Mouse (Mus musculus): ENCODE measurements at regions not wholly inside any gene's neighbourhood (a gene's known extent, or its start where the extent isn't known, plus 50 kb on each side); places are given as distances from the start of the nearest gene placed in this dataset.

DNA sequence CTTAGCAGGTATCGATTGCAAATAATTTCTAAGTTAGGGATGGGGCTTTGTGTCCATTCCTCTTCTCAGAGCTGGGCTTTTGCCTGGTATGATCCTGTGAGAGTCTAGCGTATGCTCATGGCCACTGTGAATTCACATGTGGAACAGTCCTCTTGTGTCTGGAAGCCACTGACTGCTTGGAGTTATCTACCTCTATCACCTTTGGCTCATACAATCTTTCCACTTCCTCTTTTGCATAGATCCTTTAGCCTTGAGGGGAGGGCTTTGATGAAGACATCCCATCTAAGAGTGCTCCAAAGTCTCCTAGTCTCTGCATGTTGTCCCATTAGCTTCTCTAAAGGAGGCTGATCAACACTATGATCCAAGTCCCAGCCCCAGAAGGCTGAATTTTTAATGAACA lies 135.8 kb upstream of the Max start:
- Histone ChIP-seq H3K4me1 (ENCODE audit: control insufficient read depth in 2 of 2, insufficient read depth in 2 of 2, low read length in 2 of 2, poor library complexity in 1 of 2) (no peaks in the 10 kb centered on the region), H3K9ac (ENCODE audit: insufficient read depth, low read depth, low read length, poor library complexity, severe bottlenecking) (no peak overlapping the region), H3K9me3 (ENCODE audit: control insufficient read depth, insufficient read depth, low read depth, low read length) (no peaks in the 10 kb centered on the region), H3K27ac (ENCODE audit: insufficient read depth, low read depth, low read length, poor library complexity, severe bottlenecking) (no peak overlapping the region), H3K4me3 (ENCODE audit: insufficient read depth in 1 of 2, low read depth in 1 of 2, low read length in 2 of 2, poor library complexity in 1 of 2, severe bottlenecking in 1 of 2) (no peak overlapping the region), H3K36me3 (ENCODE audit: control insufficient read depth, insufficient read depth, low read length, poor library complexity, severe bottlenecking) (no peaks in the 10 kb centered on the region)
- DNase-seq (ENCODE audit: low read depth, low spot score) = no peak
- in situ Hi-C loops (cut with MboI; ENCODE audit: low sequenced_read_pairs in 2 of 2, unreplicated experiment in 2 of 2) = no loop called here
- TF ChIP-seq HCFC1 (IDR thresholded peaks at IDR 0.05; ENCODE audit: borderline replicate concordance, insufficient read depth, low read length) = no peak
- no peak for TF ChIP-seq CHD2 (IDR thresholded peaks at IDR 0.05; ENCODE audit: low read depth, low read length)
- no peak for TF ChIP-seq ZNF384 (IDR thresholded peaks at IDR 0.05; ENCODE audit: low read depth, low read length)
- TF ChIP-seq MAFK (IDR thresholded peaks at IDR 0.05; ENCODE audit: insufficient read depth, low read depth, low read length) = no peak
- TF ChIP-seq ZC3H11A (IDR thresholded peaks at IDR 0.05; ENCODE audit: borderline replicate concordance, low read depth, low read length) = no peak

DNA sequence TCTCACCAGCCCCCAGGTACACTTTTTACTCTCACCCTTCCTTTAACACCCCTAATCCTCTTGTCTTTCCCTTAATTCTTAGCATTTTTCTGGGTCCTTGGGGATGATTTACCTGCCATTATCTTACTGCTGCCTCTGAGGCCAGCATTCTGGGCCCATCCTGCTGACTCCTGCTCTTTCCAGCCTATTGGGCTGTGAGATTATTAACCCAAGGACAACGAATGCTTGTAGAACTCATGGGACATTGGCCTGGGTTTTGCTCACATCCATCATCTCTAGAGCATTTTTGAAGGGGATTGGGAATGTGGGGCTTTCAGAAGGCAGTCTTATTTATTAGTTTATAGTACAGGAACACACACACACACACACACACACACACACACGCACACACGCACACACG lies 134.5 kb upstream of the Max start:
- TF ChIP-seq ZC3H11A (IDR thresholded peaks at IDR 0.05; ENCODE audit: borderline replicate concordance, low read depth, low read length) = no peak
- TF ChIP-seq ZNF384 (IDR thresholded peaks at IDR 0.05; ENCODE audit: low read depth, low read length) = no peak
- TF ChIP-seq CHD2 (IDR thresholded peaks at IDR 0.05; ENCODE audit: low read depth, low read length) = no peak
- no peak for TF ChIP-seq HCFC1 (IDR thresholded peaks at IDR 0.05; ENCODE audit: borderline replicate concordance, insufficient read depth, low read length)
- TF ChIP-seq MAFK (IDR thresholded peaks at IDR 0.05; ENCODE audit: insufficient read depth, low read depth, low read length) = no peak
- in situ Hi-C loops (cut with MboI; ENCODE audit: low sequenced_read_pairs in 2 of 2, unreplicated experiment in 2 of 2) = no loop called here
- Histone ChIP-seq H3K9ac (ENCODE audit: insufficient read depth, low read depth, low read length, poor library complexity, severe bottlenecking) (no peak overlapping the region), H3K36me3 (ENCODE audit: control insufficient read depth, insufficient read depth, low read length, poor library complexity, severe bottlenecking) (no peaks in the 10 kb centered on the region), H3K4me1 (ENCODE audit: control insufficient read depth in 2 of 2, insufficient read depth in 2 of 2, low read length in 2 of 2, poor library complexity in 1 of 2) (no peaks in the 10 kb centered on the region), H3K27ac (ENCODE audit: insufficient read depth, low read depth, low read length, poor library complexity, severe bottlenecking) (no peak overlapping the region), H3K9me3 (ENCODE audit: control insufficient read depth, insufficient read depth, low read depth, low read length) (no peaks in the 10 kb centered on the region), H3K4me3 (ENCODE audit: insufficient read depth in 1 of 2, low read depth in 1 of 2, low read length in 2 of 2, poor library complexity in 1 of 2, severe bottlenecking in 1 of 2) (no peak overlapping the region)
- DNase-seq (ENCODE audit: low read depth, low spot score) = no peak

GRCm38 (mm10) chr12:77094999-77095915 lies 133.3 kb upstream of the Max start:
- Histone ChIP-seq H3K4me3 (ENCODE audit: insufficient read depth in 1 of 2, low read depth in 1 of 2, low read length in 2 of 2, poor library complexity in 1 of 2, severe bottlenecking in 1 of 2) (no peak overlapping the region), H3K36me3 (ENCODE audit: control insufficient read depth, insufficient read depth, low read length, poor library complexity, severe bottlenecking) (no peaks in the 10 kb centered on the region), H3K27ac (ENCODE audit: insufficient read depth, low read depth, low read length, poor library complexity, severe bottlenecking) (no peak overlapping the region), H3K9ac (ENCODE audit: insufficient read depth, low read depth, low read length, poor library complexity, severe bottlenecking) (no peak overlapping the region), H3K9me3 (ENCODE audit: control insufficient read depth, insufficient read depth, low read depth, low read length) (no peaks in the 10 kb centered on the region), H3K4me1 (ENCODE audit: control insufficient read depth in 2 of 2, insufficient read depth in 2 of 2, low read length in 2 of 2, poor library complexity in 1 of 2) (no peaks in the 10 kb centered on the region)
- TF ChIP-seq ZNF384 (IDR thresholded peaks at IDR 0.05; ENCODE audit: low read depth, low read length) (no peak), MAFK (IDR thresholded peaks at IDR 0.05; ENCODE audit: insufficient read depth, low read depth, low read length) (no peak), HCFC1 (IDR thresholded peaks at IDR 0.05; ENCODE audit: borderline replicate concordance, insufficient read depth, low read length) (no peak), CHD2 (IDR thresholded peaks at IDR 0.05; ENCODE audit: low read depth, low read length) (no peak), ZC3H11A (IDR thresholded peaks at IDR 0.05; ENCODE audit: borderline replicate concordance, low read depth, low read length) (no peak)
- in situ Hi-C loops (cut with MboI; ENCODE audit: low sequenced_read_pairs in 2 of 2, unreplicated experiment in 2 of 2) = no loop called here
- no peak for DNase-seq (ENCODE audit: low read depth, low spot score)

GRCm38 (mm10) chr12:77094168-77094567 lies 132.2 kb upstream of the Max start:
- DNase-seq (ENCODE audit: low read depth, low spot score) = no peak
- no peaks in the 10 kb centered on the region for H3K36me3 ChIP-seq (ENCODE audit: control insufficient read depth, insufficient read depth, low read length, poor library complexity, severe bottlenecking)
- no peak overlapping the region for H3K27ac ChIP-seq (ENCODE audit: insufficient read depth, low read depth, low read length, poor library complexity, severe bottlenecking)
- no peaks in the 10 kb centered on the region for H3K4me1 ChIP-seq (ENCODE audit: control insufficient read depth in 2 of 2, insufficient read depth in 2 of 2, low read length in 2 of 2, poor library complexity in 1 of 2)
- no peak overlapping the region for H3K4me3 ChIP-seq (ENCODE audit: insufficient read depth in 1 of 2, low read depth in 1 of 2, low read length in 2 of 2, poor library complexity in 1 of 2, severe bottlenecking in 1 of 2)
- in situ Hi-C loops (cut with MboI; ENCODE audit: low sequenced_read_pairs in 2 of 2, unreplicated experiment in 2 of 2) = no loop called here
- no peaks in the 10 kb centered on the region for H3K9me3 ChIP-seq (ENCODE audit: control insufficient read depth, insufficient read depth, low read depth, low read length)
- no peak overlapping the region for H3K9ac ChIP-seq (ENCODE audit: insufficient read depth, low read depth, low read length, poor library complexity, severe bottlenecking)
- TF ChIP-seq HCFC1 (IDR thresholded peaks at IDR 0.05; ENCODE audit: borderline replicate concordance, insufficient read depth, low read length) (no peak), MAFK (IDR thresholded peaks at IDR 0.05; ENCODE audit: insufficient read depth, low read depth, low read length) (no peak), ZC3H11A (IDR thresholded peaks at IDR 0.05; ENCODE audit: borderline replicate concordance, low read depth, low read length) (no peak), ZNF384 (IDR thresholded peaks at IDR 0.05; ENCODE audit: low read depth, low read length) (no peak), CHD2 (IDR thresholded peaks at IDR 0.05; ENCODE audit: low read depth, low read length) (no peak)
